Mouse (Mus musculus) kidney, embryonic 14.5 days (tissue): ENCODE results near the gene Polr1d. TPM values are rescaled to one million over a fixed set of nuclear protein-coding genes. Genes with fewer than 3 reads are reported as not detected.

ENCODE experiments used
- ATAC-seq: fragments of 200-750 bp; cut with Nextera tagmentation; 2 replicates; pipeline ENCODE4 v1.8.0; 2017; ENCODE audit warnings: moderate number of reproducible peaks, mild to moderate bottlenecking, moderate TSS enrichment, moderate library complexity; ENCODE audit not compliant: low FRiP score, low TSS enrichment
- H3K27ac ChIP-seq: fragments of 300-500 bp; sonication (generic); 2 replicates; pipeline ENCODE4 v1.5.1; 2014; ENCODE audit warnings: low read depth, mild to moderate bottlenecking, low read length, moderate library complexity, mixed read lengths
- H3K27me3 ChIP-seq: fragments of 300-500 bp; sonication (generic); 2 replicates; pipeline ENCODE4 v1.6.1; 2014; ENCODE audit warnings: mild to moderate bottlenecking, low read length; ENCODE audit not compliant: control insufficient read depth, insufficient read depth
- H3K36me3 ChIP-seq: fragments of 300-500 bp; sonication (generic); 2 replicates; pipeline ENCODE4 v1.6.1; 2014; ENCODE audit warnings: low read length, mixed read lengths; ENCODE audit not compliant: control insufficient read depth, insufficient read depth
- H3K4me1 ChIP-seq: fragments of 300-500 bp; sonication (generic); 2 replicates; pipeline ENCODE4 v1.6.1; 2014; ENCODE audit warnings: low read length, mixed read lengths; ENCODE audit not compliant: control insufficient read depth, insufficient read depth
- H3K4me2 ChIP-seq: fragments of 300-500 bp; sonication (generic); replicated peaks from 2 replicates; pipeline ENCODE4 v1.6.1; 2014; ENCODE audit warnings: low read depth, mild to moderate bottlenecking, low read length
- H3K4me3 ChIP-seq: fragments of 300-500 bp; sonication (generic); 2 replicates; pipeline ENCODE4 v1.5.1; 2014; ENCODE audit warnings: mild to moderate bottlenecking, low read length
- H3K9ac ChIP-seq: fragments of 300-500 bp; sonication (generic); 2 replicates; pipeline ENCODE4 v1.6.1; 2014; ENCODE audit warnings: low read depth, mild to moderate bottlenecking, low read length, moderate library complexity
- H3K9me3 ChIP-seq: fragments of 300-500 bp; sonication (generic); 2 replicates; pipeline ENCODE4 v1.6.1; 2016; ENCODE audit warnings: low read length; ENCODE audit not compliant: control insufficient read depth
- WGBS: fragments of 180-500 bp; shearing (Covaris S2); extraction: QIAGEN DNeasy Blood & Tissue Kit; methylation state at CpG from one replicate; pipeline ENCODE4 v1.1.7; 2014; 5-methylcytosine and 5-hydroxymethylcytosine counted together
- polyA plus RNA-seq: library from polyadenylated mRNA; unstranded; fragments of >200 nt; fragmentation: Nextera tagmentation; extraction: Ambion mirVana; gene quantifications from 2 replicates; pipeline ENCODE4 v1.2.1, GENCODE M21; 2014

Gene Polr1d
- polyA plus RNA-seq, 1 experiment from 2014 or later: 146 TPM

GRCm38 (mm10) chr5:147041965-147042937 lies 34.6 kb upstream of the Polr1d start:
- peaks cover 17% of the 10 kb centered on the region for H3K4me1 ChIP-seq
- H3K36me3 ChIP-seq: peaks cover 7% of the 10 kb centered on the region; the same call in 1 of the 2 replicates
- no peak overlapping the region for H3K4me3 ChIP-seq
- H3K27ac ChIP-seq: no peak overlapping the region
- no peak overlapping the region for H3K4me2 ChIP-seq
- 59% methylated on average over 40 of the region's 40 CpGs for WGBS
- no peaks in the 10 kb centered on the region for H3K9me3 ChIP-seq
- H3K27me3 ChIP-seq: no peaks in the 10 kb centered on the region
- H3K9ac ChIP-seq: no peak overlapping the region
- ATAC-seq: no peak

GRCm38 (mm10) chr5:147043240-147043844 lies 33.5 kb upstream of the Polr1d start:
- Histone ChIP-seq H3K9ac (no peak overlapping the region), H3K27ac (0 out of 2 replicates have a peak overlapping the region, but pooled peaks have one; percentile 14), H3K9me3 (no peaks in the 10 kb centered on the region), H3K36me3 (peaks cover 7% of the 10 kb centered on the region; the same call in 1 of the 2 replicates), H3K4me1 (peaks cover 11% of the 10 kb centered on the region), H3K27me3 (no peaks in the 10 kb centered on the region), H3K4me3 (no peak overlapping the region), H3K4me2 (no peak overlapping the region; the same call in 1 of the 2 replicates)
- 34% methylated on average over 15 of the region's 15 CpGs for WGBS
- ATAC-seq: peak; percentile 82

- no peaks in the 10 kb centered on the region for H3K9me3 ChIP-seq
- H3K4me2 ChIP-seq: no peak overlapping the region
- H3K9ac ChIP-seq: no peak overlapping the region
- H3K27ac ChIP-seq: no peak overlapping the region
- peaks cover 9% of the 10 kb centered on the region for H3K4me1 ChIP-seq
- H3K36me3 ChIP-seq: peaks cover 7% of the 10 kb centered on the region; the same call in 1 of the 2 replicates
- WGBS: 70% methylated on average over 10 of the region's 11 CpGs
- H3K27me3 ChIP-seq: no peaks in the 10 kb centered on the region
- no peak overlapping the region for H3K4me3 ChIP-seq
- ATAC-seq: no peak
Observed at GRCm38 (mm10) chr5:147045311-147045710, 31.5 kb upstream of the Polr1d start.

- Histone ChIP-seq H3K4me1 (peaks cover 12% of the 10 kb centered on the region), H3K9me3 (no peaks in the 10 kb centered on the region), H3K4me3 (no peak overlapping the region), H3K9ac (no peak overlapping the region), H3K36me3 (peaks cover 7% of the 10 kb centered on the region; the same call in 1 of the 2 replicates), H3K27ac (no peak overlapping the region), H3K4me2 (no peak overlapping the region), H3K27me3 (no peaks in the 10 kb centered on the region)
- 53% methylated on average over 11 of the region's 11 CpGs for WGBS
- ATAC-seq: no peak
Observed at GRCm38 (mm10) chr5:147045929-147046328, 30.9 kb upstream of the Polr1d start.

GRCm38 (mm10) chr5:147049544-147050209 lies 27.2 kb upstream of the Polr1d start:
- Histone ChIP-seq H3K9me3 (no peaks in the 10 kb centered on the region), H3K27ac (no peak overlapping the region), H3K4me2 (no peak overlapping the region), H3K36me3 (no peaks in the 10 kb centered on the region), H3K27me3 (no peaks in the 10 kb centered on the region), H3K4me3 (no peak overlapping the region), H3K9ac (no peak overlapping the region), H3K4me1 (peaks cover 18% of the 10 kb centered on the region)
- ATAC-seq: no peak
- 32% methylated on average over 19 of the region's 19 CpGs for WGBS

- Histone ChIP-seq H3K4me2 (peak overlapping the region; percentile 15), H3K9ac (no peak overlapping the region), H3K4me3 (no peak overlapping the region), H3K4me1 (peaks cover 18% of the 10 kb centered on the region), H3K9me3 (no peaks in the 10 kb centered on the region), H3K27me3 (no peaks in the 10 kb centered on the region), H3K27ac (no peak overlapping the region), H3K36me3 (no peaks in the 10 kb centered on the region)
- WGBS: 43% methylated on average over 13 of the region's 13 CpGs
- ATAC-seq: no peak
Observed at GRCm38 (mm10) chr5:147050816-147051499, 25.9 kb upstream of the Polr1d start.

GRCm38 (mm10) chr5:147051500-147052308 lies 25.1 kb upstream of the Polr1d start:
- Histone ChIP-seq H3K9me3 (no peaks in the 10 kb centered on the region), H3K4me3 (no peak overlapping the region), H3K36me3 (no peaks in the 10 kb centered on the region), H3K27me3 (no peaks in the 10 kb centered on the region), H3K27ac (no peak overlapping the region), H3K4me1 (peaks cover 18% of the 10 kb centered on the region), H3K9ac (no peak overlapping the region), H3K4me2 (peak overlapping the region; percentile 15)
- ATAC-seq: no peak
- WGBS: 35% methylated on average over 29 of the region's 29 CpGs

- 55% methylated on average over 4 of the region's 4 CpGs for WGBS
- no peak overlapping the region for H3K9ac ChIP-seq
- H3K4me2 ChIP-seq: peak overlapping the region; percentile 15
- no peak for ATAC-seq
- no peak overlapping the region for H3K27ac ChIP-seq
- H3K9me3 ChIP-seq: no peaks in the 10 kb centered on the region
- H3K27me3 ChIP-seq: no peaks in the 10 kb centered on the region
- no peak overlapping the region for H3K4me3 ChIP-seq
- peaks cover 18% of the 10 kb centered on the region for H3K4me1 ChIP-seq
- H3K36me3 ChIP-seq: no peaks in the 10 kb centered on the region
Observed at GRCm38 (mm10) chr5:147052309-147052558, 24.6 kb upstream of the Polr1d start.
